Comparison of ENCODE assay signal across 8 mouse cellular contexts in the genomic region with DNA sequence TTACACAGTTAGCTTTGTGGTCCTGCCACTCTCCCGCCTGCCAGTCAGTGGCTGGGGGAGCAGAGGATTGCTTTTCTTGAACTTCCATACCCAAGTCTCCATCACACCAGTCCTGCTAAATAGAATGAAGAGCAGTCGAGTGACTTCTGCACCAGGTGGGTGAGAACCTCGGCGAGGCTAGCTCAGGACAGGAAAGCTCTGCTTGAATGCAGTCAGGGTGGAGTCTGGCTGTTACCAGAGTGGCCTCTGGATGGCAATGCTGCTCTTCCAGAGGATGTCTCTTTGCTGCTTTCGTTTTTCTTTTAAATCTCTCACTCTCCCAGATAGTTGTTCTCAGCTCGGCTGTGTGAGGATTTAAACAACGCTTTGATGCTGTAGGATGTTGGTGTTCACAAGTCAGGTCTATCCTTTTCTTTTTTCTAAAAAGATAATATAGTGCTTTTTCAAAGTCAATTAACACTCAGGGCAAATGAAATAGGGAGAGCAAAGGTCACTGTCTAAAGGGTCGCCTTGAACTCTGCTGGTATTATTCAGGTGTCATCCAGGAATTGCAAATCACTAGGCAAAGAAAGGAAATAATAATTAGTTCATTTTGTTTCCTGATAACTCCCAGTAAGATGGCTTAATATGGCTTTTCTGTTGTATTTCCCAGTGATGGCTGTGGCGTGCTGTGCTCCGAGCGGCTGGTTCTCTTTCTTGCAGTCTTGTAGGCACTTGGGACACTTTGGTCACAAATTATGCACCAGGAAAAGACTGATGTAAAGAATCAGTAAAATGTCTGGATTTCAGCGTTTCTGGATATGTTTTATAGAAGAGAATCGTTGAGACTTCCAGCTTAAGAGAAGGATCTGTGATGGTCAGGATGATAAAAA.
DNase-seq lines count a peak whose midpoint lies in the region; ATAC-seq lines count a peak whose summit lies in the region.

No protein-coding gene starts in this region.

- peak; percentile 33 for DNase-seq in ES-CJ7 (ENCODE audit: low read depth, low spot score)
- DNase-seq in brain, embryonic 18.5 days (ENCODE audit: low read depth, low spot score) = peak; percentile 77
- DNase-seq in forebrain, embryonic 11.5 days (ENCODE audit: low spot score) = peak; percentile 76
- peak; percentile 62 for DNase-seq in left cerebral cortex, adult 11 months (ENCODE audit: low spot score)
- peak; percentile 56 for DNase-seq in midbrain, embryonic 10.5 days (ENCODE audit: low spot score)
- no peak for DNase-seq in natural killer cell, adult 2 months (ENCODE audit: low spot score in 2 of 2)

- H3K4me3 ChIP-seq in forebrain, embryonic 11.5 days (ENCODE audit: low read depth, low read length) = no peak overlapping the region
- no peak overlapping the region for H3K4me3 ChIP-seq in hindbrain, embryonic 12.5 days
- no peak overlapping the region for H3K4me3 ChIP-seq in midbrain, embryonic 10.5 days
- H3K4me3 ChIP-seq in stomach, embryonic 14.5 days (ENCODE audit: low read depth, low read length) = no peak overlapping the region

- no peaks in the 10 kb centered on the region for H3K4me1 ChIP-seq in forebrain, embryonic 11.5 days (replicated peaks; ENCODE audit: control insufficient read depth, insufficient read depth, low read length)
- no peaks in the 10 kb centered on the region for H3K4me1 ChIP-seq in hindbrain, embryonic 12.5 days
- H3K4me1 ChIP-seq in midbrain, embryonic 10.5 days = peaks cover 7% of the 10 kb centered on the region
- H3K4me1 ChIP-seq in stomach, embryonic 14.5 days (ENCODE audit: control insufficient read depth, insufficient read depth, low read length) = no peaks in the 10 kb centered on the region

- H3K27me3 ChIP-seq in forebrain, embryonic 11.5 days (ENCODE audit: control insufficient read depth, insufficient read depth, low read length) = no peaks in the 10 kb centered on the region
- H3K27me3 ChIP-seq in hindbrain, embryonic 12.5 days = no peaks in the 10 kb centered on the region
- no peaks in the 10 kb centered on the region for H3K27me3 ChIP-seq in midbrain, embryonic 10.5 days (ENCODE audit: low read depth, poor library complexity, severe bottlenecking)
- no peaks in the 10 kb centered on the region for H3K27me3 ChIP-seq in stomach, embryonic 14.5 days (ENCODE audit: control insufficient read depth, insufficient read depth, low read length)

- no peak overlapping the region for H3K4me2 ChIP-seq in forebrain, embryonic 11.5 days (ENCODE audit: low read depth, low read length, severe bottlenecking)
- peak overlapping the region; percentile 30 for H3K4me2 ChIP-seq in hindbrain, embryonic 12.5 days (replicated peaks)
- H3K4me2 ChIP-seq in stomach, embryonic 14.5 days (replicated peaks; ENCODE audit: low read depth, low read length) = 0 out of 2 replicates have a peak overlapping the region, but pooled peaks have one; percentile 6

- ATAC-seq in forebrain, embryonic 11.5 days (replicated peaks; ENCODE audit: low FRiP score) = peak; percentile 85
- peak; percentile 89 for ATAC-seq in hindbrain, embryonic 12.5 days (ENCODE audit: low FRiP score)
- ATAC-seq in stomach, embryonic 14.5 days (ENCODE audit: insufficient number of reproducible peaks, insufficient read depth, low FRiP score, low read depth) = 0 out of 2 replicates have a peak, but pooled peaks have one; percentile 37

- no peaks in the 10 kb centered on the region for H3K9me3 ChIP-seq in forebrain, embryonic 11.5 days (ENCODE audit: control insufficient read depth, low read length)
- no peaks in the 10 kb centered on the region for H3K9me3 ChIP-seq in hindbrain, embryonic 12.5 days (replicated peaks)
- no peaks in the 10 kb centered on the region for H3K9me3 ChIP-seq in midbrain, embryonic 10.5 days (replicated peaks)
- no peaks in the 10 kb centered on the region for H3K9me3 ChIP-seq in stomach, embryonic 14.5 days (ENCODE audit: control insufficient read depth, low read depth, low read length)

- 28% methylated on average over 13 of the region's 13 CpGs for WGBS in forebrain, embryonic 11.5 days
- 36% methylated on average over 13 of the region's 13 CpGs for WGBS in hindbrain, embryonic 12.5 days
- WGBS in midbrain, embryonic 10.5 days = 36% methylated on average over 13 of the region's 13 CpGs
- 39% methylated on average over 13 of the region's 13 CpGs for WGBS in stomach, embryonic 14.5 days

- no peak overlapping the region for H3K27ac ChIP-seq in forebrain, embryonic 11.5 days (ENCODE audit: low read depth, low read length)
- no peak overlapping the region for H3K27ac ChIP-seq in hindbrain, embryonic 12.5 days
- H3K27ac ChIP-seq in midbrain, embryonic 10.5 days (replicated peaks) = no peak overlapping the region
- no peak overlapping the region for H3K27ac ChIP-seq in stomach, embryonic 14.5 days (ENCODE audit: low read length)

- H3K36me3 ChIP-seq in forebrain, embryonic 11.5 days (ENCODE audit: control insufficient read depth, insufficient read depth, low read length) = no peaks in the 10 kb centered on the region
- H3K36me3 ChIP-seq in hindbrain, embryonic 12.5 days = no peaks in the 10 kb centered on the region
- H3K36me3 ChIP-seq in midbrain, embryonic 10.5 days = no peaks in the 10 kb centered on the region
- no peaks in the 10 kb centered on the region for H3K36me3 ChIP-seq in stomach, embryonic 14.5 days (ENCODE audit: control insufficient read depth, insufficient read depth, low read length)

- H3K9ac ChIP-seq in forebrain, embryonic 11.5 days (ENCODE audit: low read length) = no peak overlapping the region
- H3K9ac ChIP-seq in hindbrain, embryonic 12.5 days = no peak overlapping the region
- no peak overlapping the region for H3K9ac ChIP-seq in stomach, embryonic 14.5 days (replicated peaks; ENCODE audit: low read depth, low read length)

Comparison
In these comparisons a context has a peak if more than half of its experiments do, and no peak if none do; other contexts are left out.
1. DNase-seq: peak in ES-CJ7 (single experiment), brain, embryonic 18.5 days (single experiment), forebrain, embryonic 11.5 days (single experiment), left cerebral cortex, adult 11 months (single experiment) and midbrain, embryonic 10.5 days (single experiment); none in natural killer cell, adult 2 months (0 of 2).
2. ATAC-seq: peak in every context shown above with its lines; median percentile 89 in hindbrain, embryonic 12.5 days; 85 in forebrain, embryonic 11.5 days; 37 in stomach, embryonic 14.5 days.